Mouse (Mus musculus): ENCODE data around the gene Sulf2. TPM values are rescaled to one million over a fixed set of nuclear protein-coding genes. Genes with fewer than 3 reads are reported as not detected.
"Not testable (repeated sequence)": the region's sequence is repeated elsewhere in the genome, so short reads cannot be mapped to it uniquely, and the experiment has no call there.

Gene Sulf2
- polyA plus RNA-seq, 1 experiment from 2014 or later = 90.9 TPM

GRCm38 (mm10) chr2:166193509-166193908 lies 38.0 kb upstream of the Sulf2 start:
- H3K4me3 ChIP-seq (replicated peaks; ENCODE audit: low read depth, low read length) = no peak overlapping the region
- H3K9me3 ChIP-seq (ENCODE audit: control insufficient read depth, low read length) = no peaks in the 10 kb centered on the region
- H3K9ac ChIP-seq (replicated peaks; ENCODE audit: low read length) = no peak overlapping the region
- 93% methylated on average over 3 of the region's 3 CpGs for WGBS
- H3K4me2 ChIP-seq (ENCODE audit: low read length) = no peak overlapping the region
- DNase-seq (no peak), ATAC-seq (ENCODE audit: low FRiP score, low TSS enrichment) (no peak)
- H3K27ac ChIP-seq (replicated peaks; ENCODE audit: low read depth, low read length) = no peak overlapping the region
- H3K36me3 ChIP-seq (ENCODE audit: control insufficient read depth, insufficient read depth, low read length) = no peaks in the 10 kb centered on the region
- 0 out of 2 replicates have a peak, but pooled peaks cover 6% of the 10 kb centered on the region for H3K4me1 ChIP-seq (ENCODE audit: control insufficient read depth, insufficient read depth, low read length)
- no peaks in the 10 kb centered on the region for H3K27me3 ChIP-seq (ENCODE audit: control insufficient read depth, insufficient read depth, low read length)

- no peak for ATAC-seq (ENCODE audit: low FRiP score, low TSS enrichment)
- DNase-seq = no peak
- H3K4me2 ChIP-seq (ENCODE audit: low read length) = no peak overlapping the region
- H3K27me3 ChIP-seq (ENCODE audit: control insufficient read depth, insufficient read depth, low read length) = no peaks in the 10 kb centered on the region
- H3K4me1 ChIP-seq (ENCODE audit: control insufficient read depth, insufficient read depth, low read length) = no peaks in the 10 kb centered on the region
- 46% methylated on average over 8 of the region's 8 CpGs for WGBS
- H3K36me3 ChIP-seq (ENCODE audit: control insufficient read depth, insufficient read depth, low read length) = no peaks in the 10 kb centered on the region
- no peaks in the 10 kb centered on the region for H3K9me3 ChIP-seq (ENCODE audit: control insufficient read depth, low read length)
- H3K9ac ChIP-seq (replicated peaks; ENCODE audit: low read length) = no peak overlapping the region
- no peak overlapping the region for H3K27ac ChIP-seq (replicated peaks; ENCODE audit: low read depth, low read length)
- no peak overlapping the region for H3K4me3 ChIP-seq (replicated peaks; ENCODE audit: low read depth, low read length)
Observed at GRCm38 (mm10) chr2:166190816-166191215, 35.4 kb upstream of the Sulf2 start.

GRCm38 (mm10) chr2:166189191-166189590 lies 33.7 kb upstream of the Sulf2 start:
- no peak for ATAC-seq (ENCODE audit: low FRiP score, low TSS enrichment)
- no peak overlapping the region for H3K9ac ChIP-seq (replicated peaks; ENCODE audit: low read length)
- no peak for DNase-seq
- no peaks in the 10 kb centered on the region for H3K36me3 ChIP-seq (ENCODE audit: control insufficient read depth, insufficient read depth, low read length)
- H3K9me3 ChIP-seq (ENCODE audit: control insufficient read depth, low read length) = no peaks in the 10 kb centered on the region
- no peak overlapping the region for H3K4me3 ChIP-seq (replicated peaks; ENCODE audit: low read depth, low read length)
- H3K27ac ChIP-seq (replicated peaks; ENCODE audit: low read depth, low read length) = no peak overlapping the region
- WGBS = 93% methylated on average over 11 of the region's 11 CpGs
- no peak overlapping the region for H3K4me2 ChIP-seq (ENCODE audit: low read length)
- H3K27me3 ChIP-seq (ENCODE audit: control insufficient read depth, insufficient read depth, low read length) = no peaks in the 10 kb centered on the region
- H3K4me1 ChIP-seq (ENCODE audit: control insufficient read depth, insufficient read depth, low read length) = no peaks in the 10 kb centered on the region

- ATAC-seq (ENCODE audit: low FRiP score, low TSS enrichment); H3K4me3 ChIP-seq (replicated peaks; ENCODE audit: low read depth, low read length); H3K9ac ChIP-seq (replicated peaks; ENCODE audit: low read length); H3K36me3 ChIP-seq (ENCODE audit: control insufficient read depth, insufficient read depth, low read length); H3K27ac ChIP-seq (replicated peaks; ENCODE audit: low read depth, low read length); DNase-seq; H3K9me3 ChIP-seq (ENCODE audit: control insufficient read depth, low read length); H3K4me2 ChIP-seq (ENCODE audit: low read length); H3K4me1 ChIP-seq (ENCODE audit: control insufficient read depth, insufficient read depth, low read length); H3K27me3 ChIP-seq (ENCODE audit: control insufficient read depth, insufficient read depth, low read length): not testable (repeated sequence)
- WGBS = 81% methylated on average over 8 of the region's 11 CpGs
Observed at GRCm38 (mm10) chr2:166187874-166188453, 32.5 kb upstream of the Sulf2 start.

GRCm38 (mm10) chr2:166187319-166187718 lies 31.9 kb upstream of the Sulf2 start:
- not testable (repeated sequence) for H3K9me3 ChIP-seq (ENCODE audit: control insufficient read depth, low read length); H3K36me3 ChIP-seq (ENCODE audit: control insufficient read depth, insufficient read depth, low read length); H3K4me2 ChIP-seq (ENCODE audit: low read length); DNase-seq; H3K4me1 ChIP-seq (ENCODE audit: control insufficient read depth, insufficient read depth, low read length); H3K27me3 ChIP-seq (ENCODE audit: control insufficient read depth, insufficient read depth, low read length); ATAC-seq (ENCODE audit: low FRiP score, low TSS enrichment); H3K27ac ChIP-seq (replicated peaks; ENCODE audit: low read depth, low read length); H3K4me3 ChIP-seq (replicated peaks; ENCODE audit: low read depth, low read length); H3K9ac ChIP-seq (replicated peaks; ENCODE audit: low read length)
- 34% methylated on average over 7 of the region's 8 CpGs for WGBS

- H3K9me3 ChIP-seq (ENCODE audit: control insufficient read depth, low read length) = no peaks in the 10 kb centered on the region
- 87% methylated on average over 16 of the region's 16 CpGs for WGBS
- no peak overlapping the region for H3K27ac ChIP-seq (replicated peaks; ENCODE audit: low read depth, low read length)
- ATAC-seq (ENCODE audit: low FRiP score, low TSS enrichment) = no peak
- DNase-seq = no peak
- H3K4me2 ChIP-seq (ENCODE audit: low read length) = no peak overlapping the region
- H3K4me1 ChIP-seq (ENCODE audit: control insufficient read depth, insufficient read depth, low read length) = no peaks in the 10 kb centered on the region
- H3K4me3 ChIP-seq (replicated peaks; ENCODE audit: low read depth, low read length) = no peak overlapping the region
- no peaks in the 10 kb centered on the region for H3K36me3 ChIP-seq (ENCODE audit: control insufficient read depth, insufficient read depth, low read length)
- no peak overlapping the region for H3K9ac ChIP-seq (replicated peaks; ENCODE audit: low read length)
- no peaks in the 10 kb centered on the region for H3K27me3 ChIP-seq (ENCODE audit: control insufficient read depth, insufficient read depth, low read length)
Observed at GRCm38 (mm10) chr2:166186244-166186948, 30.9 kb upstream of the Sulf2 start.

- H3K4me1 ChIP-seq (ENCODE audit: control insufficient read depth, insufficient read depth, low read length) = no peaks in the 10 kb centered on the region; the same call in 1 of the 2 replicates
Observed at GRCm38 (mm10) chr2:166185768-166186167, 30.3 kb upstream of the Sulf2 start.

GRCm38 (mm10) chr2:166184417-166184816 lies 29.0 kb upstream of the Sulf2 start:
- peaks cover 11% of the 10 kb centered on the region for H3K4me1 ChIP-seq (ENCODE audit: control insufficient read depth, insufficient read depth, low read length)
- WGBS = 63% methylated on average over 6 of the region's 6 CpGs
- H3K27me3 ChIP-seq (ENCODE audit: control insufficient read depth, insufficient read depth, low read length) = no peaks in the 10 kb centered on the region
- ATAC-seq (ENCODE audit: low FRiP score, low TSS enrichment) (no peak), DNase-seq (no peak)
- no peaks in the 10 kb centered on the region for H3K36me3 ChIP-seq (ENCODE audit: control insufficient read depth, insufficient read depth, low read length)
- H3K9me3 ChIP-seq (ENCODE audit: control insufficient read depth, low read length) = no peaks in the 10 kb centered on the region
- H3K4me2 ChIP-seq (ENCODE audit: low read length) = no peak overlapping the region
- no peak overlapping the region for H3K27ac ChIP-seq (replicated peaks; ENCODE audit: low read depth, low read length)
- no peak overlapping the region for H3K4me3 ChIP-seq (replicated peaks; ENCODE audit: low read depth, low read length)
- H3K9ac ChIP-seq (replicated peaks; ENCODE audit: low read length) = no peak overlapping the region

More at GRCm38 (mm10) chr2:166185768-166186167, 30.3 kb upstream of the Sulf2 start:
- WGBS = 85% methylated on average over 6 of the region's 6 CpGs
- Histone ChIP-seq H3K4me3 (replicated peaks; ENCODE audit: low read depth, low read length) (no peak overlapping the region), H3K9ac (replicated peaks; ENCODE audit: low read length) (no peak overlapping the region), H3K27ac (replicated peaks; ENCODE audit: low read depth, low read length) (no peak overlapping the region), H3K36me3 (ENCODE audit: control insufficient read depth, insufficient read depth, low read length) (no peaks in the 10 kb centered on the region), H3K9me3 (ENCODE audit: control insufficient read depth, low read length) (no peaks in the 10 kb centered on the region), H3K27me3 (ENCODE audit: control insufficient read depth, insufficient read depth, low read length) (no peaks in the 10 kb centered on the region), H3K4me2 (ENCODE audit: low read length) (no peak overlapping the region)
- ATAC-seq (ENCODE audit: low FRiP score, low TSS enrichment) (no peak), DNase-seq (no peak)
